Mouse (Mus musculus): ENCODE measurements at regions not wholly inside any gene's neighbourhood (a gene's known extent, or its start where the extent isn't known, plus 50 kb on each side); places are given as distances from the start of the nearest gene placed in this dataset.

GRCm38 (mm10) chr2:106511889-106512288, 181.2 kb upstream of the Mpped2 start:
- H3K9me3 ChIP-seq (replicated peaks), result peaks cover 19% of the 10 kb centered on the region
- H3K27me3 ChIP-seq (ENCODE audit: insufficient read depth, low read length), result no peaks in the 10 kb centered on the region

GRCm38 (mm10) chr2:106512338-106513024, 180.6 kb upstream of the Mpped2 start:
- no peaks in the 10 kb centered on the region for H3K27me3 ChIP-seq (ENCODE audit: insufficient read depth, low read length)
- H3K36me3 ChIP-seq (replicated peaks), result no peaks in the 10 kb centered on the region
- H3K4me1 ChIP-seq (ENCODE audit: insufficient read depth, low read depth, low read length), result no peaks in the 10 kb centered on the region
- H3K4me3 ChIP-seq (ENCODE audit: low read depth, low read length), result no peak overlapping the region
- no peak for DNase-seq (ENCODE audit: low spot score)
- TF ChIP-seq TAL1 (conservative IDR thresholded peaks at IDR 0.05; ENCODE audit: low read depth, low read length) (no peak), GATA2 (IDR thresholded peaks at IDR 0.05; ENCODE audit: borderline replicate concordance, low read depth, low read length) (no peak), GATA1 (IDR thresholded peaks at IDR 0.05; ENCODE audit: borderline replicate concordance, low read length) (no peak), CTCF (IDR thresholded peaks at IDR 0.05; ENCODE audit: low read depth, low read length) (no peak), POLR2AphosphoS5 (IDR thresholded peaks at IDR 0.05; ENCODE audit: insufficient replicate concordance, low read depth, low read length) (no peak)
- no peak for ATAC-seq (ENCODE audit: extremely low read depth, insufficient number of reproducible peaks, low FRiP score, poor library complexity, severe bottlenecking)
- peaks cover 18% of the 10 kb centered on the region for H3K9me3 ChIP-seq (replicated peaks)

More at GRCm38 (mm10) chr2:106511889-106512288, 181.2 kb upstream of the Mpped2 start:
- ATAC-seq (ENCODE audit: extremely low read depth, insufficient number of reproducible peaks, low FRiP score, poor library complexity, severe bottlenecking), result no peak
- no peak for DNase-seq (ENCODE audit: low spot score)
- Histone ChIP-seq H3K4me3 (ENCODE audit: low read depth, low read length) (no peak overlapping the region), H3K4me1 (ENCODE audit: insufficient read depth, low read depth, low read length) (no peaks in the 10 kb centered on the region), H3K36me3 (replicated peaks) (no peaks in the 10 kb centered on the region)
- TF ChIP-seq TAL1 (conservative IDR thresholded peaks at IDR 0.05; ENCODE audit: low read depth, low read length) (no peak), CTCF (IDR thresholded peaks at IDR 0.05; ENCODE audit: low read depth, low read length) (no peak)

- H3K4me3 ChIP-seq (ENCODE audit: low read depth, low read length), result no peak overlapping the region
- DNase-seq (ENCODE audit: low spot score) (no peak), ATAC-seq (ENCODE audit: extremely low read depth, insufficient number of reproducible peaks, low FRiP score, poor library complexity, severe bottlenecking) (no peak)
- no peak for TF ChIP-seq CTCF (IDR thresholded peaks at IDR 0.05; ENCODE audit: low read depth, low read length)
- TF ChIP-seq TAL1 (conservative IDR thresholded peaks at IDR 0.05; ENCODE audit: low read depth, low read length), result no peak
- TF ChIP-seq POLR2AphosphoS5 (IDR thresholded peaks at IDR 0.05; ENCODE audit: insufficient replicate concordance, low read depth, low read length), result no peak
- no peak for TF ChIP-seq GATA1 (IDR thresholded peaks at IDR 0.05; ENCODE audit: borderline replicate concordance, low read length)
- TF ChIP-seq GATA2 (IDR thresholded peaks at IDR 0.05; ENCODE audit: borderline replicate concordance, low read depth, low read length), result no peak
- H3K4me1 ChIP-seq (ENCODE audit: insufficient read depth, low read depth, low read length), result no peaks in the 10 kb centered on the region
- no peaks in the 10 kb centered on the region for H3K36me3 ChIP-seq (replicated peaks)
- no peaks in the 10 kb centered on the region for H3K27me3 ChIP-seq (ENCODE audit: insufficient read depth, low read length)
- H3K9me3 ChIP-seq (replicated peaks), result peaks cover 15% of the 10 kb centered on the region
Measured at GRCm38 (mm10) chr2:106513025-106513386, 180.1 kb upstream of the Mpped2 start.

- Histone ChIP-seq H3K9me3 (replicated peaks) (peaks cover 11% of the 10 kb centered on the region), H3K27me3 (ENCODE audit: insufficient read depth, low read length) (no peaks in the 10 kb centered on the region), H3K4me1 (ENCODE audit: insufficient read depth, low read depth, low read length) (no peaks in the 10 kb centered on the region), H3K4me3 (ENCODE audit: low read depth, low read length) (no peak overlapping the region), H3K36me3 (replicated peaks) (no peaks in the 10 kb centered on the region)
- ATAC-seq (ENCODE audit: extremely low read depth, insufficient number of reproducible peaks, low FRiP score, poor library complexity, severe bottlenecking) (no peak), DNase-seq (ENCODE audit: low spot score) (no peak)
- TF ChIP-seq GATA1 (IDR thresholded peaks at IDR 0.05; ENCODE audit: borderline replicate concordance, low read length) (no peak), CTCF (IDR thresholded peaks at IDR 0.05; ENCODE audit: low read depth, low read length) (no peak), TAL1 (conservative IDR thresholded peaks at IDR 0.05; ENCODE audit: low read depth, low read length) (no peak), GATA2 (IDR thresholded peaks at IDR 0.05; ENCODE audit: borderline replicate concordance, low read depth, low read length) (no peak), POLR2AphosphoS5 (IDR thresholded peaks at IDR 0.05; ENCODE audit: insufficient replicate concordance, low read depth, low read length) (no peak)
Measured at GRCm38 (mm10) chr2:106517224-106517623, 175.8 kb upstream of the Mpped2 start.

- no peak for ATAC-seq (ENCODE audit: extremely low read depth, insufficient number of reproducible peaks, low FRiP score, poor library complexity, severe bottlenecking)
- H3K9me3 ChIP-seq (replicated peaks), result 0 out of 2 replicates have a peak, but pooled peaks cover 3% of the 10 kb centered on the region
- TF ChIP-seq POLR2AphosphoS5 (IDR thresholded peaks at IDR 0.05; ENCODE audit: insufficient replicate concordance, low read depth, low read length) (no peak), GATA1 (IDR thresholded peaks at IDR 0.05; ENCODE audit: borderline replicate concordance, low read length) (no peak), CTCF (IDR thresholded peaks at IDR 0.05; ENCODE audit: low read depth, low read length) (no peak), GATA2 (IDR thresholded peaks at IDR 0.05; ENCODE audit: borderline replicate concordance, low read depth, low read length) (no peak), TAL1 (conservative IDR thresholded peaks at IDR 0.05; ENCODE audit: low read depth, low read length) (no peak)
- no peak overlapping the region for H3K4me3 ChIP-seq (ENCODE audit: low read depth, low read length)
- no peak for DNase-seq (ENCODE audit: low spot score)
- H3K27me3 ChIP-seq (ENCODE audit: insufficient read depth, low read length), result no peaks in the 10 kb centered on the region
- no peaks in the 10 kb centered on the region for H3K4me1 ChIP-seq (ENCODE audit: insufficient read depth, low read depth, low read length)
- no peaks in the 10 kb centered on the region for H3K36me3 ChIP-seq (replicated peaks)
Measured at GRCm38 (mm10) chr2:106522961-106523360, 170.1 kb upstream of the Mpped2 start.

- Histone ChIP-seq H3K36me3 (replicated peaks) (no peaks in the 10 kb centered on the region), H3K4me1 (ENCODE audit: insufficient read depth, low read depth, low read length) (no peaks in the 10 kb centered on the region), H3K27me3 (ENCODE audit: insufficient read depth, low read length) (no peaks in the 10 kb centered on the region), H3K9me3 (replicated peaks) (peaks cover 9% of the 10 kb centered on the region), H3K4me3 (ENCODE audit: low read depth, low read length) (no peak overlapping the region)
- ATAC-seq (ENCODE audit: extremely low read depth, insufficient number of reproducible peaks, low FRiP score, poor library complexity, severe bottlenecking), result no peak
- DNase-seq (ENCODE audit: low spot score), result no peak
- TF ChIP-seq GATA2 (IDR thresholded peaks at IDR 0.05; ENCODE audit: borderline replicate concordance, low read depth, low read length), result no peak
- TF ChIP-seq CTCF (IDR thresholded peaks at IDR 0.05; ENCODE audit: low read depth, low read length), result no peak
- TF ChIP-seq GATA1 (IDR thresholded peaks at IDR 0.05; ENCODE audit: borderline replicate concordance, low read length), result no peak
- TF ChIP-seq POLR2AphosphoS5 (IDR thresholded peaks at IDR 0.05; ENCODE audit: insufficient replicate concordance, low read depth, low read length), result no peak
Measured at GRCm38 (mm10) chr2:106527008-106527407, 166.1 kb upstream of the Mpped2 start.

Measured in G1E (cell line).